Mouse (Mus musculus): ENCODE measurements at regions not wholly inside any gene's neighbourhood (a gene's known extent, or its start where the extent isn't known, plus 50 kb on each side); places are given as distances from the start of the nearest gene placed in this dataset.

GRCm38 (mm10) chr8:103895132-103895531, 206.3 kb upstream of the Cdh5 start:
- no peak for TF ChIP-seq EP300 (IDR thresholded peaks at IDR 0.05; ENCODE audit: low read depth)
- no peak for TF ChIP-seq CTCF (IDR thresholded peaks at IDR 0.05; ENCODE audit: low read depth)
